Mouse (Mus musculus): ENCODE data around the gene Preb. TPM values are rescaled to one million over a fixed set of nuclear protein-coding genes. Genes with fewer than 3 reads are reported as not detected.

Preb gene
- polyA plus RNA-seq (2015; fragmentation: Nextera tagmentation; extraction: Ambion mirVana) = 45.1 and 79.5 TPM in 2 replicates

DNA sequence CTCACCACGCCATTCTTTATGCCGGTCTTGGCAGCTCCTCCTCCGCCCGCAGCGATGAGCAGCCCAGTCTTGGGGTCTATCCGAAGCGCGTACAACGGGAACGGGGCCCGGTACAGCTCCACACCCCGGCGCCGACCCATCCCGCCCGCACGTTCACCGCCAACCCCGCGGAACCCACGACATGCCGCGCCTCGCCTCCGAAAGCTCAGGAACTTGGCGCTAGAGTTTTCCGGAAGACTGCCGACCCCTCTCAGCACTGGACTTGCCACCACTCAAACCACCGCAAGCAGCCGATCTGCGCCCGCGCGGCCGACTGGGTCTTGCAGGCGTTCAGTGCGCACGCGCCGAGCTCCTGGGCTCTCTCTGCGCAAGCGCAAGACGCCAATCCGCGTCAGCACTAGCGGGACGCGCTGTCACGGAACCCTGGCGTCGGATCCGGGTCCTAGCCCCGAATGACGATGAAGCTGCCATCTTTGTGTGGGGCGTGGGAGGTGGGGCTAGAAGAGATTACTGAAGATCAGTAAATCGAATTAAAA, at the start of gene Preb:
Gene Preb (minus strand): TSS at position 396 of the 536 bp plus-strand sequence.

DNA sequence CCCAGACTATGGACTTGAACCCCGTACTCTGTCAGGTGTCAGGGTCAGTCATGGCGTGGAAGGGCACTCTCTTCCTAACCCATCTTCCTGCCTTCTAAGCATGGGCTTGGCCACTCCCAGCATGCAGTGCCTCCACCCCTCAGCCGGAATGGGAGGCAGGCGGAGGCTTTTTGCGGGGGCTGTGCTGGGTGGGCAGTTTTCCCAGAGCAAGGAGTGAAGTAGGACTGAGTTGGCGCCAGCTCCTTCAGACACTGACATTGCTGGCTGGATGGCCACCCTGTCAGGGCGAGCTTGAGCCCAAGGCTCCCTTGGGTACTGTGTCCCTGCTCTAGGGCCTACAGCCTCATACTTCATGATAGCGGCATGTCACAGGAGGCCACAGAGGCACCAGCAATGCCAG, 8.3 kb upstream of the Preb start, which contains the start of gene Tcf23:
Gene Tcf23 (plus strand): TSS at position 247 of the 400 bp plus-strand sequence.

DNA sequence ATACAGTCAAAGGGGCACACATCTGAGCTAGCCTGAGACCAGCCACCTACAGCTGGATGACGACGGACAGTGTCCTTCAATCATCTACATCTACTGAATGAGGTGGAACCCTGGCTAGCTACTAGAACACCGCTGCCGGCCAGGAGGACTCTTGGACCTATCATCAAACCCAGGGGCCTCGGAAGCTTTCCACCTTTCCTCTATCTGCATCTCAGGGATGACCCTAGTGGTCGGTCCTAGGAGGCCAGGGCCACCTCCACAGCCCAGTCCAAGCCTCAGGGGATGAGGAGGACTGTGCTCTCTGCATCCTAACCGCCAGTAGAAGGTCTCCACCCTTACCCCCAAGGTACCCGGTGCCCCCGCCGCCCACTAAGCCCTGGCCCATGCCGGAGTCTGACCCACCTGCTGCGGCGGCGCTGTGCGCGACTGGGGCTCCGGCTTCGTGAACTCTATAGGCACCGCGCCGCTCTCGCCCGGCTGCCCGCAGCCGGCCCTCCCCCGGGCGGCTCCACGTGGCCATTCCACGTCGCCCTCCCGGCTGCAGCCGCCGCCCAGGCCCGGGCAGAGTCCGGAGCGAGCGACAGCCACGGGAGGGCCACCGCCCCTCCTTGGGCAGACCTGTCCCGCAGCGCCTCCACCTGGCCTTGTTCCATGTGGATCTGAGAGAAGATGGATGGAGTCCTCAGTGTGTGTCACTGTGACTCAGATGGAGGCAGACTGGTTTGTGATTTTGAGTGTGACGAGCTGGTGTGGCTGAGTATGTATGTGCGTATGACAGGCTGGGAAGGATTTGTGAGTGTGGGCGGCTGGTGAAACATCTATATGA, 15.0 kb downstream of the Preb start, which contains the start of gene Cgref1:
Gene Cgref1 (minus strand): TSS at position 636 of the 826 bp plus-strand sequence.

DNA sequence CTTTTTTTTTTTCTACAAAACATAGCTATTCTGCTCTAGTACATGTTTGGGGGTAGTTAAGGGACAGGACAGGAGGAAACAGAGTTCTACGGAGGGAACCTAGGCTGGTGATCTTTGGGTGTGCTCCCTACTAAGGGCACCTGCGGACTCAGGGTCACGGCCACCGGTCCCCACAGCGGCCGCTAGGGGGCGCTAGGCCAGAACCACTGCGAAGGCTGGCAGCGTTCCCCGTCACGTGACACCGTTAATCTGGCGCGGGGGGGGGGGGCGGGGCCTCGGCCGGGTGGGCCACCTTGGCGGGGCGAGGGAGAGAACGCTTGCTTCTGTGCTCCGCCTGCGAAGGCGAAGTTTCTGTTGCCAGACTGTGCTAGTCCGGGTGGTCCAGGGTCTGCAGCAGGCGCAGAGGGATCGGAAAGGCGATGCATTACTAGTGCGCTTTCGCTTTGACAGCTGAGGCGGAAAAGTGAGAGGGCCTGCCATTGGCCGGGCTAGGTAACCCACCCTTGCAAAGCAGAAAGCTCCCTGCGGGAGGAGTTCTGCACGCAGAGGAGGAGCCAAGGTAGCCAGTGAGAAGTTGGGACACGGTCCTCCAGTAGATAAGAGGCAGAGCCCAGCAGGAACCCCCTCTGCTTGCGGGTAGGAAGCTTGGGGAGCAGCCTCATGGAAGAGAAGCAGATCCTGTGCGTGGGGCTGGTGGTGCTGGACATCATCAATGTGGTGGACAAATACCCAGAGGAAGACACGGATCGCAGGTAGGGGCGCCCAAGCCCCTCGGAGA, 38.7 kb downstream of the Preb start, which contains the start of gene Khk:
Gene Khk (plus strand): TSS at position 176 of the 778 bp plus-strand sequence.

DNA sequence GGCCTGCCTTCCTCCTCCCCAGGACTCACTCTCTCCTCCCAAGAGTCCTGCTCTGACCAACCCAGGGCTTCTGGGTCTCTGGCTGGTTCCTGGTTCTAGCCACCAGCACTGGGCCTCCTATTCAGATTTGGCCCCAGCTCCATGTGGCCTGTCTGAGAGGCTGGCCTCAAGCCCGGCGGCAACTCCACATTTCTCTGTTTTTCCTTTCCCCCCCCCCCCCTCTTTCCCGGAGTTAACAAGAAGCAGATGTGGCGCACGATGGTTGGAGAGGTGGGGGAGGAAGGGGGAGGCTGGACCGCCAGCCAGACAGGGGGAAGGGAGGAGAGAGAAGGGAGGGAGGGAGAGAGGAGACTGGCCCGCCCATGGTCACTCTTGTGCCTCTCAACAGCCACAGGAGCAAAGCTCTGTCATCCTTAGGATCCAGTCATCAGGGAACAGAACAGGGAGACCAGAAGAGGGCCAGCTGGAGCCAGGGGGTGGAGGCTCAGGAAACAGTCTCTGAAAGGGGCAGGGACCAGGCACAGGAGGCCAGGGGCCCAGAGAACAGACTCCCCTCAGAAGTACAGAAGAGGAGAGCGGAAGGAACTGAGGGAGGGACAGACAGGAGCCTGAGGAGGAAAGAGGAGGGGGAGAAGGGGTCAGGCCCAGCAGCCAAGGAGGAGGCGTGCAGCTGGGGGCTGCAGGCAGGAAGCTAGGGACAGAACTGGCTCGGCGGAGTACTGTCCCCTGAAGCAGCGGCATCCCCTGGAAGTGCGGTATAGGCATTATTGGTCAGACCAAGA, 46.9 kb downstream of the Preb start, which contains the start of gene Emilin1:
Gene Emilin1 (plus strand): TSS at position 343 of the 782 bp plus-strand sequence.

DNA sequence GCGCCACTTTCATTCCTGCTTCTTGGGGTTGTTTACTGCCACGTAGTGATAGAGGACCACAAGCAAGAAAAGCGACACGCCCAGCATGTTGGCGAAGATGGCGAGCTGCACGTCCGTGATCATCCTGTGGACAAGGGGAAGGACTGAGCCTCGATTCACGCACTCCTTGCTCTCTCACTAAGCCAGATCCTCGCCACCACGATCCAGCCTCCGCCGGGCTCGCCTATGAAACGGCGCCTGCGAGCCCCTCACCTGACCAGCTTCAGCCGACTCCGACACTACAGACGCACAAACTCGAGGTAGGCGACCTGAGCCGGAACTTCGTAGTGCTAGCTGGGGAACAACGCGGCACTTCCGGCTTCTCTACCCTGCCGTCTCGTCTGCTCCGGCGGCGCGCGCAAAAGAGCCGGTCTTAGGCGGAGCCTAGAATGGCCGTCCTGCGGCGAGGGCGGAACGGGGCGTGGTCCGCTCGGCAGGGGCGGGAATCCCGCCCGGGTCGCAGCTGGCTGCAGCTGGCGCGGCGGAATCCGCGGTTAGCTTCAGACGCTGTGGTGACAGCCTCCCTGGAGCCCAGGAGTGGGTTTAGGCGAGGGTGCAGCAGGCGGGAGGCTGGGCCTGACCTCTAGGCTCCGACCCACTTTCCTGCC, 52.6 kb downstream of the Preb start, which contains the start of gene Ost4:
Gene Ost4 (minus strand): TSS at position 376 of the 647 bp plus-strand sequence.

Other genes with a start within 250 kb of the Preb start
- 7.5 and 31.0 TPM in 2 replicates for gene Dpysl5, start 248.8 kb downstream of the Preb start, polyA plus RNA-seq (2015; fragmentation: Nextera tagmentation; extraction: Ambion mirVana)
- gene Mapre3, start 145.7 kb downstream of the Preb start, polyA plus RNA-seq (2015; fragmentation: Nextera tagmentation; extraction: Ambion mirVana) = 36.6 and 38.0 TPM in 2 replicates
- gene Tmem214, start 92.3 kb downstream of the Preb start, polyA plus RNA-seq (2015; fragmentation: Nextera tagmentation; extraction: Ambion mirVana) = 42.4 and 55.2 TPM in 2 replicates
- gene Agbl5, start 71.7 kb downstream of the Preb start, polyA plus RNA-seq (2015; fragmentation: Nextera tagmentation; extraction: Ambion mirVana) = 8.5 and 11.6 TPM in 2 replicates
- 572 and 713 TPM in 2 replicates for gene Ost4, start 52.6 kb downstream of the Preb start, polyA plus RNA-seq (2015; fragmentation: Nextera tagmentation; extraction: Ambion mirVana)
- gene Emilin1, start 47.0 kb downstream of the Preb start, polyA plus RNA-seq (2015; fragmentation: Nextera tagmentation; extraction: Ambion mirVana) = 101 and 110 TPM in 2 replicates
- 77.2 and 91.1 TPM in 2 replicates for gene Khk, start 38.9 kb downstream of the Preb start, polyA plus RNA-seq (2015; fragmentation: Nextera tagmentation; extraction: Ambion mirVana)
- gene Cgref1, start 14.8 kb downstream of the Preb start, polyA plus RNA-seq (2015; fragmentation: Nextera tagmentation; extraction: Ambion mirVana) = 7.9 and 17.1 TPM in 2 replicates
- gene Tcf23, start 8.3 kb upstream of the Preb start, polyA plus RNA-seq (2015; fragmentation: Nextera tagmentation; extraction: Ambion mirVana) = 0.65 and 0.84 TPM in 2 replicates
- 349 and 399 TPM in 2 replicates for gene Atraid, start 88.0 kb upstream of the Preb start, polyA plus RNA-seq (2015; fragmentation: Nextera tagmentation; extraction: Ambion mirVana)
- 5.9 and 7.6 TPM in 2 replicates for gene Slc5a6, start 88.6 kb upstream of the Preb start, polyA plus RNA-seq (2015; fragmentation: Nextera tagmentation; extraction: Ambion mirVana)
- 3.8 and 4.5 TPM in 2 replicates for gene Cad, start 94.4 kb upstream of the Preb start, polyA plus RNA-seq (2015; fragmentation: Nextera tagmentation; extraction: Ambion mirVana)
- gene Dnajc5g, start 145.9 kb upstream of the Preb start, polyA plus RNA-seq (2015; fragmentation: Nextera tagmentation; extraction: Ambion mirVana) = not detected in 2 replicates
- gene Slc30a3, start 147.9 kb upstream of the Preb start, polyA plus RNA-seq (2015; fragmentation: Nextera tagmentation; extraction: Ambion mirVana) = 0.29 and 2.7 TPM in 2 replicates
- 1.3 TPM in 1 of 2 replicates, not detected in the other for gene Trim54, start 156.4 kb upstream of the Preb start, polyA plus RNA-seq (2015; fragmentation: Nextera tagmentation; extraction: Ambion mirVana)
- gene Ucn, start 178.5 kb upstream of the Preb start, polyA plus RNA-seq (2015; fragmentation: Nextera tagmentation; extraction: Ambion mirVana) = not detected in 2 replicates
- gene Mpv17, start 193.9 kb upstream of the Preb start, polyA plus RNA-seq (2015; fragmentation: Nextera tagmentation; extraction: Ambion mirVana) = 73.8 and 79.7 TPM in 2 replicates
- gene Gm29609, start 219.6 kb upstream of the Preb start, polyA plus RNA-seq (2015; fragmentation: Nextera tagmentation; extraction: Ambion mirVana) = 0.49 and 1.2 TPM in 2 replicates
- 27.2 and 38.0 TPM in 2 replicates for gene Gtf3c2, start 219.8 kb upstream of the Preb start, polyA plus RNA-seq (2015; fragmentation: Nextera tagmentation; extraction: Ambion mirVana)
- 84.0 and 115 TPM in 2 replicates for gene Snx17, start 232.9 kb upstream of the Preb start, polyA plus RNA-seq (2015; fragmentation: Nextera tagmentation; extraction: Ambion mirVana)
- 43.1 and 45.6 TPM in 2 replicates for gene Eif2b4, start 233.1 kb upstream of the Preb start, polyA plus RNA-seq (2015; fragmentation: Nextera tagmentation; extraction: Ambion mirVana)
- gene Zfp513, start 241.9 kb upstream of the Preb start, polyA plus RNA-seq (2015; fragmentation: Nextera tagmentation; extraction: Ambion mirVana) = 6.1 and 10.5 TPM in 2 replicates

All from adrenal gland, postnatal 0 days (tissue).